Mouse (Mus musculus) embryonic facial prominence, embryonic 11.5 days (tissue): ENCODE measurements around the gene Mrpl14. TPM values are rescaled to one million over a fixed set of nuclear protein-coding genes. Genes with fewer than 3 reads are reported as not detected.
A peak's percentile ranks its signal among the peaks of the same experiment; 100 is the strongest.

Source experiments
- ATAC-seq: fragments of 200-750 bp; cut with Nextera tagmentation; replicated peaks from 2 replicates; pipeline ENCODE4 v1.8.0; 2017; ENCODE audit warnings: low read depth; ENCODE audit not compliant: insufficient number of reproducible peaks, low FRiP score, low TSS enrichment
- DNase-seq: peaks from one replicate; pipeline ENCODE4 v3.0.0-alpha.2; 2015; ENCODE audit warnings: low spot score
- H3K27ac ChIP-seq: fragments of 300-500 bp; sonication (generic); replicated peaks from 2 replicates; pipeline ENCODE4 v1.5.1; 2014; ENCODE audit warnings: mild to moderate bottlenecking, low read depth, low read length, control low read depth
- H3K27me3 ChIP-seq: fragments of 300-500 bp; sonication (generic); 2 replicates; pipeline ENCODE4 v1.6.1; 2014; ENCODE audit warnings: mild to moderate bottlenecking, low read length, moderate library complexity, mixed read lengths; ENCODE audit not compliant: control insufficient read depth, insufficient read depth
- H3K36me3 ChIP-seq: fragments of 300-500 bp; sonication (generic); replicated peaks from 2 replicates; pipeline ENCODE4 v1.6.1; 2014; ENCODE audit warnings: low read depth, mild to moderate bottlenecking, low read length, moderate library complexity, mixed read lengths; ENCODE audit not compliant: control insufficient read depth, insufficient read depth
- H3K4me1 ChIP-seq: fragments of 300-500 bp; sonication (generic); 2 replicates; pipeline ENCODE4 v1.6.1; 2014; ENCODE audit warnings: low read length, mixed read lengths; ENCODE audit not compliant: control insufficient read depth, insufficient read depth
- H3K4me2 ChIP-seq: fragments of 300-500 bp; sonication (generic); 2 replicates; pipeline ENCODE4 v1.6.1; 2014; ENCODE audit warnings: low read depth, mild to moderate bottlenecking, control low read depth, low read length, moderate library complexity
- H3K4me3 ChIP-seq: fragments of 300-500 bp; sonication (generic); 2 replicates; pipeline ENCODE4 v1.5.1; 2014; ENCODE audit warnings: low read depth, low read length, control low read depth
- H3K9ac ChIP-seq: fragments of 300-500 bp; sonication (generic); replicated peaks from 2 replicates; pipeline ENCODE4 v1.6.1; 2014; ENCODE audit warnings: mild to moderate bottlenecking, control low read depth, low read length
- H3K9me3 ChIP-seq: fragments of 300-500 bp; sonication (generic); replicated peaks from 2 replicates; pipeline ENCODE4 v1.6.1; 2016; ENCODE audit warnings: mild to moderate bottlenecking, low read length, inconsistent platforms, mixed read lengths; ENCODE audit not compliant: control insufficient read depth
- WGBS: fragments of 180-500 bp; shearing (Covaris S2); extraction: QIAGEN DNeasy Blood & Tissue Kit; methylation state at CpG from one replicate; pipeline ENCODE4 v1.1.7; 2014; 5-methylcytosine and 5-hydroxymethylcytosine counted together
- polyA plus RNA-seq: library from polyadenylated mRNA; unstranded; fragments of >200 nt; fragmentation: Nextera tagmentation; extraction: Ambion mirVana; gene quantifications from 2 replicates; pipeline ENCODE4 v1.2.1, GENCODE M21; 2014

Mrpl14 gene
- polyA plus RNA-seq, 1 experiment from 2014 or later, result 127 TPM

DNA sequence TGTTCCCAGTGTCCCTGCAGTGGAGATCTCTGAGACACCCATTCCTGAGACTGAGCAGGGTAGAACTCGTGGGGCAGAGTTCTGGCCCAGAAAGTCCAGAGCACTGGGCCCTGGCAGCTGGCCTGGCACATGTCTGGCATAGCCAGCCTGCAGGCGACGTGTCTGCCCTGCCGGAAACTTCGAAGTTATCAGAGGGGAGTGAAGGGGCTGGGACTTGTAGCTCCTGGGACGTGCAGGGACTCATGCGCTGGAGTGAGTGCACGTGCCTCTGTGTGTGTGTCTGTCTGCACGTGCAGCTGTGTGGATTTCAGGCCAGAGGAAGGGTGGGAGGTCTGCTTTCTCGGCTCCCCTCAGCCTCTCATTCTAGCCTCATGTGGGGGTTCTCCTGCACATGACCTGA is 43.3 kb downstream of the Mrpl14 start:
- H3K27ac ChIP-seq, result no peak overlapping the region
- no peaks in the 10 kb centered on the region for H3K9me3 ChIP-seq
- ATAC-seq (no peak), DNase-seq (no peak)
- no peak overlapping the region for H3K4me2 ChIP-seq
- H3K9ac ChIP-seq, result no peak overlapping the region
- no peaks in the 10 kb centered on the region for H3K36me3 ChIP-seq
- no peaks in the 10 kb centered on the region for H3K27me3 ChIP-seq
- 53% methylated on average over 10 of the region's 10 CpGs for WGBS
- H3K4me3 ChIP-seq, result no peak overlapping the region
- H3K4me1 ChIP-seq, result peaks cover 2% of the 10 kb centered on the region

- Histone ChIP-seq H3K27ac (no peak overlapping the region), H3K9me3 (no peaks in the 10 kb centered on the region), H3K27me3 (no peaks in the 10 kb centered on the region), H3K36me3 (no peaks in the 10 kb centered on the region), H3K4me3 (no peak overlapping the region), H3K4me2 (no peak overlapping the region), H3K4me1 (peaks cover 2% of the 10 kb centered on the region), H3K9ac (no peak overlapping the region; the same call in 1 of the 2 replicates)
- ATAC-seq, result no peak
- DNase-seq, result no peak
- 58% methylated on average over 4 of the region's 4 CpGs for WGBS
Observed at GRCm38 (mm10) chr17:45730696-45731095, 44.6 kb downstream of the Mrpl14 start.

DNA sequence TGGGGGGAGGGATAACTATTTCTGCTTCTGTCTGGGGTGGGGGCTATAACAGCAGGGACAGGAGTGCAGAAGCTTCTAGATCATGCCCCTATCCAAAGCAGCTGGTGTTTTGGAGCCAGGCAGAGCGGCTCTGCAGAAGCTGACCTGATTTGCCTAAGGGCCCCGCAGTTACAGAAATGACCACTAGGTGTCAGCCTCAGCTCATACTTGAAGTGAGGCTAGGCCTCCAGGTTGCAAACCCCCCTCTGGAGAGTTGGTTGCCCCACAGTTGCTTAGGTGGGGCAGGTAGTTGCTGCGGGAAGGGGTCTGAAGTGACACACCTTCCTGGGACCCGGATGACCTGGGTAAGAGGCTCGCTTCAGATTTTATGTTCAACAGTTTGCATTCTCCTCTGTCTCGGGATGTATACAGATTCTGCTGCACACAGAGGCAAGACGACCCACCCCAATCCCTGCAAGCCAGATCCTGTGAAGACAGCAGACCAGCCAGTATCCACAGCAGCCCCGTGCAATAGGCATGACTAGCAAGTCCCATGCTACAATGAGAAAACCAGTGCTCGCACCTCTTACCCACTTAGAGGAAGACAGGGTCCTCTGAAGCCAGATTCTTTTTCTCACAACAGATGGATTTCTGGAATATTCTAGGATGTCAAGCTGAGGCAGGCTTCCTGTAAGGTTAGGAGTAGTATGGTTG is 45.2 kb downstream of the Mrpl14 start:
- peaks cover 6% of the 10 kb centered on the region for H3K4me1 ChIP-seq
- H3K9me3 ChIP-seq, result no peaks in the 10 kb centered on the region
- no peaks in the 10 kb centered on the region for H3K36me3 ChIP-seq
- H3K4me2 ChIP-seq, result no peak overlapping the region
- H3K4me3 ChIP-seq, result no peak overlapping the region
- peak; percentile 94 for DNase-seq
- WGBS, result 25% methylated on average over 9 of the region's 9 CpGs
- H3K27ac ChIP-seq, result no peak overlapping the region
- H3K27me3 ChIP-seq, result no peaks in the 10 kb centered on the region
- ATAC-seq, result no peak
- H3K9ac ChIP-seq, result no peak overlapping the region; the same call in 1 of the 2 replicates

- peaks cover 9% of the 10 kb centered on the region for H3K4me1 ChIP-seq
- peak overlapping the region; percentile 80 for H3K4me2 ChIP-seq
- H3K9ac ChIP-seq, result peak overlapping the region; percentile 67; the same call in 1 of the 2 replicates
- H3K27me3 ChIP-seq, result no peaks in the 10 kb centered on the region
- no peaks in the 10 kb centered on the region for H3K9me3 ChIP-seq
- ATAC-seq (0 out of 2 replicates have a peak, but pooled peaks have one; percentile 10), DNase-seq (no peak)
- no peak overlapping the region for H3K27ac ChIP-seq
- no peak overlapping the region for H3K4me3 ChIP-seq
- H3K36me3 ChIP-seq, result no peaks in the 10 kb centered on the region
- 59% methylated on average over 19 of the region's 19 CpGs for WGBS
Observed at GRCm38 (mm10) chr17:45733038-45733734, 47.1 kb downstream of the Mrpl14 start.

DNA sequence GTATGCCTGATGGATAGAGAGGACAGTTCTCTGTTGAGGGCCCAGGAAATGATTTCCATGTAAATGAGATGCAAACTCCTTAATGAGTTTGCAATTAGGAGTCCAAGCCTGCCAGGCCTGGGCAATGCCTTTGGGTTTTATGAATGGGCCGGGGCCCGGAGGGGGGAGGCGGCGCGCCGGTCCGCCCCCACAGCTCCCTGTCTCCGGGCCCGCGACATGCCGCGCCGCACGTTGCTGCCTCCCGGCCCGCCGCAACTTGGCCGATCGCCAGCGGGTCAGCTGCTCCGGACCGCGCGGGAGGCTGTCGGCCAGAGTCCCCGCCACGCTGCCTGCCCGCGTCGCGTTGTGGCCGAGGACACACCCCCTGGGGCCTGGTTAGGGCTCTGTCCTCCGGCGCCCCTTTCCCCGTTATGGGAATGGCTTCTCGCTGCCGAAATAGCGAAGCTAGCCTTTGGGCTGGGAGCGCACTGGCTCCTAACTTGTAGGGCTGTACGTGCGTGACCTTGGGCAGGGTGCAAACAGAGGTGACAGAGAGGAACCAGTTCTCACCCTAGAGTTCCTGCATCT is 47.7 kb downstream of the Mrpl14 start, which contains the start of gene 1600014C23Rik:
TSS of gene 1600014C23Rik (minus strand) at position 110 of the 567 bp plus-strand sequence.
- WGBS, result under 1% methylated on average over 41 of the region's 41 CpGs
- H3K4me1 ChIP-seq, result peaks cover 9% of the 10 kb centered on the region
- H3K27ac ChIP-seq, result no peak within 1 kb of the TSS
- H3K4me2 ChIP-seq, result peak within 1 kb of the TSS; percentile 80
- H3K27me3 ChIP-seq, result no peaks in the 10 kb centered on the region
- peak; percentile 56 for DNase-seq
- H3K9me3 ChIP-seq, result no peaks in the 10 kb centered on the region
- peak within 1 kb of the TSS; percentile 67 for H3K9ac ChIP-seq
- peak within 1 kb of the TSS; percentile 37 for H3K4me3 ChIP-seq
- ATAC-seq, result no peak
- H3K36me3 ChIP-seq, result no peaks in the 10 kb centered on the region

- H3K36me3 ChIP-seq, result no peaks in the 10 kb centered on the region
- no peaks in the 10 kb centered on the region for H3K9me3 ChIP-seq
- WGBS, result 9% methylated on average over 3 of the region's 3 CpGs
- no peak for ATAC-seq
- peak overlapping the region; percentile 67 for H3K9ac ChIP-seq
- H3K4me3 ChIP-seq, result no peak overlapping the region
- H3K4me2 ChIP-seq, result peak overlapping the region; percentile 80
- peaks cover 9% of the 10 kb centered on the region for H3K4me1 ChIP-seq
- DNase-seq, result peak; percentile 24
- no peak overlapping the region for H3K27ac ChIP-seq
- H3K27me3 ChIP-seq, result no peaks in the 10 kb centered on the region
Observed at GRCm38 (mm10) chr17:45734333-45734732, 48.2 kb downstream of the Mrpl14 start.

DNA sequence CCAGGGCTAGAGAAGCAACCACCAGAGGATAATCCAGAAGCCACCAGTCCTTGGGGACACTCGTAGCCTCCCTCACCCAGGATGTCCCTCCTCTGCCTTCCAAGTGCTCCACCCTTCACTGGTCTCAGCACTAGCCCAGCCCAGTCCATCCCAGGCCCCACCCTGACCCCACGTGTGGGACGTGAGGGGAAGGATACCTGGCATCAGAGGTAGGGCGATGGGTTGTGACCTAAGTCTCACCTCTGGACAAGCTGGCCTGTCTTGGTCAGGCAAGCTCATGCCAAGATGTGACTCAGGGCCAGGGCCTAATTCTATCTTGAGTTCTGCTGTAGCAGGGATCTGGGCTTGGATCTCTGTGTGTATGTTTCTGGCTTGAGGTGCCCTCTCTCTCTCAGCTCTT is 48.8 kb downstream of the Mrpl14 start:
- Histone ChIP-seq H3K4me3 (no peak overlapping the region), H3K4me2 (no peak overlapping the region), H3K4me1 (peaks cover 9% of the 10 kb centered on the region), H3K27me3 (no peaks in the 10 kb centered on the region), H3K9me3 (no peaks in the 10 kb centered on the region), H3K27ac (no peak overlapping the region), H3K36me3 (no peaks in the 10 kb centered on the region), H3K9ac (no peak overlapping the region)
- DNase-seq (no peak), ATAC-seq (no peak)
- 59% methylated on average over 4 of the region's 4 CpGs for WGBS
